Mouse (Mus musculus) bone marrow, adult 2 months (tissue): ENCODE measurements at regions not wholly inside any gene's neighbourhood (a gene's known extent, or its start where the extent isn't known, plus 50 kb on each side); places are given as distances from the start of the nearest gene placed in this dataset.

Experiments
- H3K27ac ChIP-seq: fragments of 200-500 bp; 2 replicates; pipeline ENCODE4 v1.5.1; 2012; ENCODE audit warnings: low read depth, mild to moderate bottlenecking, control low read depth, inconsistent platforms, low read length; ENCODE audit not compliant: control insufficient read depth, poor library complexity, insufficient read depth
- H3K4me1 ChIP-seq: fragments of 200-500 bp; 2 replicates; pipeline ENCODE4 v1.6.1; 2011; ENCODE audit warnings: low read length; ENCODE audit not compliant: control insufficient read depth, insufficient read depth
- H3K4me3 ChIP-seq: fragments of 200-500 bp; replicated peaks from 2 replicates; pipeline ENCODE3; 2011; ENCODE audit warnings: mild to moderate bottlenecking, low read depth, low read length, control low read depth; ENCODE audit not compliant: control insufficient read depth
- CTCF ChIP-seq: fragments of 200-500 bp; IDR thresholded peaks from 2 replicates; pipeline ENCODE4 v1.5.1; 2011; ENCODE audit warnings: low read length, control low read depth; ENCODE audit not compliant: control insufficient read depth, insufficient read depth
- POLR2A ChIP-seq: fragments of 200-500 bp; IDR thresholded peaks from 2 replicates; pipeline ENCODE4 v1.6.1; 2011; ENCODE audit warnings: low read depth, mild to moderate bottlenecking, control low read depth, low read length, borderline replicate concordance; ENCODE audit not compliant: control insufficient read depth
- WGBS: fragments of 180-500 bp; shearing (Covaris S2); methylation state at CpG from one replicate; pipeline ENCODE4 v1.1.7; 2018; 5-methylcytosine and 5-hydroxymethylcytosine counted together

GRCm38 (mm10) chr8:26273415-26273760 is 154.1 kb downstream of the Gm45692 start:
- Histone ChIP-seq H3K27ac (no peak overlapping the region), H3K4me3 (no peak overlapping the region), H3K4me1 (no peaks in the 10 kb centered on the region)
- WGBS: 3% methylated on average over 12 of the region's 12 CpGs
- TF ChIP-seq POLR2A (no peak), CTCF (no peak)

- Histone ChIP-seq H3K27ac (no peak overlapping the region), H3K4me3 (no peak overlapping the region), H3K4me1 (no peaks in the 10 kb centered on the region)
- WGBS: 73% methylated on average over 5 of the region's 5 CpGs
- TF ChIP-seq POLR2A: no peak
- no peak for TF ChIP-seq CTCF
Observed at GRCm38 (mm10) chr8:26273792-26274191, 154.5 kb downstream of the Gm45692 start.

- no peaks in the 10 kb centered on the region for H3K4me1 ChIP-seq
- H3K4me3 ChIP-seq: no peak overlapping the region
- no peak overlapping the region; the same call in 1 of the 2 replicates for H3K27ac ChIP-seq
- TF ChIP-seq POLR2A (no peak), CTCF (no peak)
- 84% methylated on average over 6 of the region's 6 CpGs for WGBS
Observed at GRCm38 (mm10) chr8:26274481-26274880, 155.1 kb downstream of the Gm45692 start.

GRCm38 (mm10) chr8:26282156-26282935 is 163.0 kb downstream of the Gm45692 start:
- Histone ChIP-seq H3K27ac (no peak overlapping the region), H3K4me1 (no peaks in the 10 kb centered on the region), H3K4me3 (no peak overlapping the region)
- 71% methylated on average over 11 of the region's 11 CpGs for WGBS
- TF ChIP-seq CTCF: no peak
- no peak for TF ChIP-seq POLR2A

GRCm38 (mm10) chr8:26283957-26284356 is 164.6 kb downstream of the Gm45692 start:
- no peak overlapping the region for H3K4me3 ChIP-seq
- H3K27ac ChIP-seq: no peak overlapping the region
- H3K4me1 ChIP-seq: no peaks in the 10 kb centered on the region; the same call in none of the 2 replicates
- WGBS: 90% methylated on average over 2 of the region's 2 CpGs
- TF ChIP-seq CTCF (no peak), POLR2A (no peak)

GRCm38 (mm10) chr8:26287665-26288064 is 168.3 kb downstream of the Gm45692 start:
- Histone ChIP-seq H3K4me1 (no peaks in the 10 kb centered on the region; the same call in none of the 2 replicates), H3K4me3 (no peak overlapping the region), H3K27ac (no peak overlapping the region)
- 50% methylated on average over 6 of the region's 6 CpGs for WGBS
- TF ChIP-seq POLR2A (no peak), CTCF (no peak)

GRCm38 (mm10) chr8:26288163-26288562 is 168.8 kb downstream of the Gm45692 start:
- TF ChIP-seq POLR2A (no peak), CTCF (no peak)
- no peak overlapping the region for H3K4me3 ChIP-seq
- H3K27ac ChIP-seq: no peak overlapping the region
- H3K4me1 ChIP-seq: no peaks in the 10 kb centered on the region; the same call in none of the 2 replicates
- WGBS: 30% methylated on average over 4 of the region's 4 CpGs

- Histone ChIP-seq H3K27ac (no peak overlapping the region), H3K4me1 (no peaks in the 10 kb centered on the region), H3K4me3 (no peak overlapping the region)
- WGBS: 79% methylated on average over 10 of the region's 10 CpGs
- TF ChIP-seq POLR2A: no peak
- TF ChIP-seq CTCF: no peak
Observed at GRCm38 (mm10) chr8:26298066-26298804, 178.9 kb downstream of the Gm45692 start.
